Mouse (Mus musculus) neural tube, embryonic 14.5 days (tissue): ENCODE results near the gene Trim24. TPM values are rescaled to one million over a fixed set of nuclear protein-coding genes. Genes with fewer than 3 reads are reported as not detected.
A peak's percentile ranks its signal among the peaks of the same experiment; 100 is the strongest.

Experiments used
- ATAC-seq: fragments of 200-750 bp; cut with Nextera tagmentation; 2 replicates; pipeline ENCODE4 v1.8.0; 2017; ENCODE audit warnings: low read depth, mild to moderate bottlenecking, moderate TSS enrichment, moderate library complexity
- H3K27ac ChIP-seq: fragments of 300-500 bp; sonication (generic); 2 replicates; pipeline ENCODE4 v1.5.1; 2014; ENCODE audit warnings: low read depth, mild to moderate bottlenecking, control low read depth, low read length, moderate library complexity, mixed read lengths
- H3K27me3 ChIP-seq: fragments of 300-500 bp; sonication (generic); 2 replicates; pipeline ENCODE4 v1.6.1; 2014; ENCODE audit warnings: low read length; ENCODE audit not compliant: control insufficient read depth, insufficient read depth
- H3K36me3 ChIP-seq: fragments of 300-500 bp; sonication (generic); 2 replicates; pipeline ENCODE4 v1.6.1; 2014; ENCODE audit warnings: low read length, mixed read lengths; ENCODE audit not compliant: control insufficient read depth, insufficient read depth
- H3K4me1 ChIP-seq: fragments of 300-500 bp; sonication (generic); 2 replicates; pipeline ENCODE4 v1.6.1; 2014; ENCODE audit warnings: low read length; ENCODE audit not compliant: control insufficient read depth, insufficient read depth
- H3K4me2 ChIP-seq: fragments of 300-500 bp; sonication (generic); 2 replicates; pipeline ENCODE4 v1.6.1; 2014; ENCODE audit warnings: mild to moderate bottlenecking, low read depth, low read length, control low read depth
- H3K4me3 ChIP-seq: fragments of 300-500 bp; sonication (generic); 2 replicates; pipeline ENCODE4 v1.5.1; 2014; ENCODE audit warnings: low read depth, low read length, control low read depth, mixed read lengths
- H3K9ac ChIP-seq: fragments of 300-500 bp; sonication (generic); replicated peaks from 2 replicates; pipeline ENCODE4 v1.6.1; 2014; ENCODE audit warnings: low read depth, mild to moderate bottlenecking, control low read depth, low read length, mixed read lengths
- H3K9me3 ChIP-seq: fragments of 300-500 bp; sonication (generic); 2 replicates; pipeline ENCODE4 v1.6.1; 2016; ENCODE audit warnings: low read length; ENCODE audit not compliant: control insufficient read depth
- WGBS: fragments of 180-500 bp; shearing (Covaris S2); extraction: QIAGEN DNeasy Blood & Tissue Kit; methylation state at CpG from one replicate; pipeline ENCODE4 v1.1.7; 2014; 5-methylcytosine and 5-hydroxymethylcytosine counted together
- polyA plus RNA-seq: library from polyadenylated mRNA; unstranded; fragments of >200 nt; fragmentation: Nextera tagmentation; extraction: Ambion mirVana; gene quantifications from 2 replicates; pipeline ENCODE4 v1.2.1, GENCODE M21; 2014

Gene Trim24
- polyA plus RNA-seq, 1 experiment from 2014 or later = 40.1 TPM

GRCm38 (mm10) chr6:37893586-37893985, 23.0 kb downstream of the Trim24 start:
- Histone ChIP-seq H3K9me3 (no peaks in the 10 kb centered on the region), H3K4me3 (no peak overlapping the region), H3K27ac (no peak overlapping the region), H3K4me1 (no peaks in the 10 kb centered on the region), H3K4me2 (no peak overlapping the region), H3K36me3 (no peaks in the 10 kb centered on the region), H3K9ac (no peak overlapping the region), H3K27me3 (no peaks in the 10 kb centered on the region)
- ATAC-seq = no peak
- WGBS = 96% methylated on average over 2 of the region's 2 CpGs

DNA sequence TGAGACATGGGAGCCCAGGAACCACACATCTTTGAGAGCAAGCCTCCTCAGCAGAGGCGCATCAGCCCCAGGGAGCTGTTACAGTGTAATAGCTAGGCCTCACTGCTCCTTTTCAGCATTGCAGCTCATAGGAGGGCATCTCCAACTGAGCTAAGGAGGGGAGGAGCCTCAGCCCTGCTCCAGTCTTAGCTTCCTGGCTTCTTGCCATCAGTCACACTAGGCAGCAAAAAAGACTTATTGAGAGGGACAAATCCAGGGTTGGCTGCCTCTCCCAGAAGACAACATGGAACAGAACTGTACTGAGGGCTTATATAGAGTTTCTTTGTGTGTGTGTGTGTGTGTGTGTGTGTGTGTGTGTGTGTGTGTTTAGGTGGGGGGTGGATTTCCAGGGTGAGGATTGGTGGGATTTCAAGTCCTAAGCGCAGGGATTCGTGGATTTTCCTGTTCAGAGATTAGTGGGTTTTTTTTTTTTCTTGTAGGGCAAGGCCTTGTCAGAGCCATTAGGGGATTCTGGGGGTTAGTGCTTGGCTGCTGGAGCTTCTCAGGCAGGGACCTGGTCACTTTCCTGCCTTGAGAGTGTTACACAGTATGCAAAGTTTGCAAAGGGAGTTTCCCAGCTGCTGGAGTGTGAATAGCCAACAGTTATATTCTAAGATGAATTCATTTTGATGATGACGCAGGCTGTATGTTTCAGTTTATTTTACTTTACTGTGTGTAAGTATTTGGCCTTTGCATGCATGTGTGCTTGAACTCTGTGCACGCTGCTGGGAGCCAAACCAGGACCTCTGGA, 25.2 kb downstream of the Trim24 start:
- H3K4me2 ChIP-seq = no peak overlapping the region
- H3K27ac ChIP-seq = no peak overlapping the region; the same call in 1 of the 2 replicates
- H3K9ac ChIP-seq = no peak overlapping the region
- H3K9me3 ChIP-seq = no peaks in the 10 kb centered on the region
- H3K27me3 ChIP-seq = no peaks in the 10 kb centered on the region
- WGBS = 65% methylated on average over 5 of the region's 5 CpGs
- no peak overlapping the region for H3K4me3 ChIP-seq
- peak; percentile 90 for ATAC-seq
- H3K36me3 ChIP-seq = no peaks in the 10 kb centered on the region
- H3K4me1 ChIP-seq = no peaks in the 10 kb centered on the region

DNA sequence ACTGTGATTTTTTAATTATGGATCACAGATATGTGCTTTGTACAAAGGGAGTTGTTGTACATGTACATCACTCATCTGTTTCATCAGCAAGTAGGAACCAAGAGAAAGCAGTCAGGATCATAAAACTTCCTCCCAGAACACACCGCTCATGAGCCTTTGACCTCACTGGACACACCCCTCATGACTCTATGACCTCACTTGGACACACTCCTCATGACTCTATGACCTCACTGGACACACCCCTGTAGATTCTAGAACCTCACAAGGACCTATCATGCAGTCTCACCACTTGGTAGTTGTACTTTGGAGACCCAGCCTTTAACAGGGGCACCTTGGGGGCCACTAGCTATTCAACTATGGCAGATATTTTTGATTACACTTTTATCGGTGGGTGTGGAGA, 29.6 kb downstream of the Trim24 start:
- H3K4me2 ChIP-seq = no peak overlapping the region
- H3K36me3 ChIP-seq = peaks cover 3% of the 10 kb centered on the region; the same call in 1 of the 2 replicates
- H3K4me3 ChIP-seq = no peak overlapping the region
- H3K9me3 ChIP-seq = no peaks in the 10 kb centered on the region
- 95% methylated on average over 2 of the region's 2 CpGs for WGBS
- H3K4me1 ChIP-seq = no peaks in the 10 kb centered on the region
- H3K27ac ChIP-seq = no peak overlapping the region
- H3K27me3 ChIP-seq = no peaks in the 10 kb centered on the region
- ATAC-seq = no peak
- no peak overlapping the region for H3K9ac ChIP-seq

DNA sequence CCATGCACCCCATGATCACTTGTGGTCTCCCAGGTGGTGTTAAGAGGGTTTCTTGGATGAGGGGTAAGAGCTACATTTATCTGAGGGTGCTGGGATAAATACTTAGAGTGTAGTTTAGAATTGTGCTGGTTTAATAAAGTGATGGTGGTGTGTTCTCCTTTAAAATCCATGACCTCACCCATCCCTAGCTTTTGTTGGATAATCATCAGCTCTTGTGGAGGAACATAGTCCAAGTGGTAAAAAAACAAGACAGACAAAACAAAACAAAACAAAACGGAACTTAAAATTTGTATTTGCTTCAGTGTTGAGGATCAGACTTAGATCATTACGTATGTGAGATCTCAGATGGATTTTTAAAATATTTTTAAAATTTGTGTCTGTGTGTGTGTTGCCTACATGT, 31.2 kb downstream of the Trim24 start:
- H3K4me3 ChIP-seq = no peak overlapping the region
- no peak overlapping the region for H3K9ac ChIP-seq
- 96% methylated on average over 2 of the region's 2 CpGs for WGBS
- peaks cover 13% of the 10 kb centered on the region; the same call in 1 of the 2 replicates for H3K36me3 ChIP-seq
- no peaks in the 10 kb centered on the region for H3K27me3 ChIP-seq
- no peaks in the 10 kb centered on the region for H3K9me3 ChIP-seq
- no peak for ATAC-seq
- H3K4me1 ChIP-seq = no peaks in the 10 kb centered on the region
- H3K4me2 ChIP-seq = no peak overlapping the region
- H3K27ac ChIP-seq = no peak overlapping the region

GRCm38 (mm10) chr6:37903810-37904209, 33.2 kb downstream of the Trim24 start:
- Histone ChIP-seq H3K4me3 (no peak overlapping the region), H3K27me3 (no peaks in the 10 kb centered on the region), H3K4me1 (no peaks in the 10 kb centered on the region), H3K27ac (no peak overlapping the region), H3K4me2 (no peak overlapping the region), H3K9ac (no peak overlapping the region), H3K9me3 (no peaks in the 10 kb centered on the region), H3K36me3 (peaks cover 18% of the 10 kb centered on the region; the same call in 1 of the 2 replicates)
- 83% methylated on average over 1 of the region's 1 CpGs for WGBS
- ATAC-seq = no peak

DNA sequence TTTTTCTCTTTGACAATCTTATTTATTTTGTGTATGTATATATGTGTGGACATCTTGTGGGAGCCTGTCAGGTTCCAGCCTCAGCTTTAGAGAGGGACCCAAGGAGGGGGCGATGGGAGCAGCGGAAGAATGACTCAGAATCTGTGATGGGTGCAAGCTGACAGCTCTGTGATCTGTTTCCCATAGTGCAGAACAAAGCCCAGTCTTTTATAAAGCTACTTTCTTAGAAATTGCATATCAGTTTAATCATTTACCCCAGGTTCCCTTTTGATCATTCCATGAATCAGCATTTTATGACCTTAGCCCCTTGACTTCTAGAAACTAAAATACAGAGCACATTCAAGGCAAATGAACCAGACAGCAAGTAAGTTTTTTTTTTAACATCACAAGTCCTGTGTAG, 42.9 kb downstream of the Trim24 start:
- Histone ChIP-seq H3K36me3 (peaks cover 8% of the 10 kb centered on the region; the same call in 1 of the 2 replicates), H3K27ac (no peak overlapping the region), H3K4me1 (no peaks in the 10 kb centered on the region), H3K27me3 (no peaks in the 10 kb centered on the region), H3K4me3 (no peak overlapping the region), H3K4me2 (no peak overlapping the region), H3K9ac (no peak overlapping the region), H3K9me3 (no peaks in the 10 kb centered on the region)
- 92% methylated on average over 2 of the region's 2 CpGs for WGBS
- ATAC-seq = no peak

GRCm38 (mm10) chr6:37925104-37925503, 54.5 kb downstream of the Trim24 start:
- Histone ChIP-seq H3K27me3 (no peaks in the 10 kb centered on the region), H3K4me1 (no peaks in the 10 kb centered on the region), H3K4me3 (no peak overlapping the region), H3K27ac (no peak overlapping the region), H3K36me3 (peaks cover 5% of the 10 kb centered on the region; the same call in 1 of the 2 replicates), H3K9ac (no peak overlapping the region), H3K4me2 (no peak overlapping the region), H3K9me3 (no peaks in the 10 kb centered on the region)
- no peak for ATAC-seq
- 65% methylated on average over 1 of the region's 1 CpGs for WGBS

DNA sequence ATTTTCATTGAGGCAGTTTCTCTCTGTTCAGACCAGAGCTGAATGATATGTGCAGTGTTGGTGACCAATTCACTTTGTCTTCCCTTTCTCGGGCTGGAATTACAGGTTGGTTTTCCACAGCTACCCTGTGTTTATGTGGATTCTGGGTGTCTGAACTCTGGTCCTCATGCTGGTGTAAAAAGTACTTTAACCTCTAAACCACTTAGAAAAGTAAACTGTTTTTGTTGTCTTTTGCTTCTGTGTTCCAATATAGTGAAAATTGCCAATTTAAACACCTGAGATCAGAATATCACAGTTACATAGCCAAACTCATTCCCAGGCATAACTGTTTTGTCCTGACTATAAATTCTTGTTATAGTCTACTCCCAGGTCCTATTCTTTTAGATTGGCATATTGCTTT, 56.1 kb downstream of the Trim24 start:
- no peaks in the 10 kb centered on the region for H3K9me3 ChIP-seq
- H3K27ac ChIP-seq = no peak overlapping the region
- H3K27me3 ChIP-seq = no peaks in the 10 kb centered on the region
- ATAC-seq = no peak
- peaks cover 10% of the 10 kb centered on the region for H3K36me3 ChIP-seq
- H3K9ac ChIP-seq = no peak overlapping the region
- WGBS = 100% methylated on average over 1 of the region's 1 CpGs
- no peaks in the 10 kb centered on the region for H3K4me1 ChIP-seq
- H3K4me2 ChIP-seq = no peak overlapping the region
- H3K4me3 ChIP-seq = no peak overlapping the region

GRCm38 (mm10) chr6:37936498-37936897, 65.9 kb downstream of the Trim24 start:
- Histone ChIP-seq H3K27me3 (no peaks in the 10 kb centered on the region), H3K36me3 (peaks cover 3% of the 10 kb centered on the region; the same call in 1 of the 2 replicates), H3K27ac (no peak overlapping the region), H3K9ac (no peak overlapping the region), H3K9me3 (no peaks in the 10 kb centered on the region), H3K4me3 (no peak overlapping the region), H3K4me2 (no peak overlapping the region), H3K4me1 (no peaks in the 10 kb centered on the region)
- ATAC-seq = no peak
- WGBS = 15% methylated on average over 6 of the region's 6 CpGs
